Mouse (Mus musculus): ENCODE measurements around the gene Tagln3. TPM values are rescaled to one million over a fixed set of nuclear protein-coding genes. Genes with fewer than 3 reads are reported as not detected.

Gene Tagln3
- not detected for polyA plus RNA-seq (2017; shearing (Covaris generic))

DNA sequence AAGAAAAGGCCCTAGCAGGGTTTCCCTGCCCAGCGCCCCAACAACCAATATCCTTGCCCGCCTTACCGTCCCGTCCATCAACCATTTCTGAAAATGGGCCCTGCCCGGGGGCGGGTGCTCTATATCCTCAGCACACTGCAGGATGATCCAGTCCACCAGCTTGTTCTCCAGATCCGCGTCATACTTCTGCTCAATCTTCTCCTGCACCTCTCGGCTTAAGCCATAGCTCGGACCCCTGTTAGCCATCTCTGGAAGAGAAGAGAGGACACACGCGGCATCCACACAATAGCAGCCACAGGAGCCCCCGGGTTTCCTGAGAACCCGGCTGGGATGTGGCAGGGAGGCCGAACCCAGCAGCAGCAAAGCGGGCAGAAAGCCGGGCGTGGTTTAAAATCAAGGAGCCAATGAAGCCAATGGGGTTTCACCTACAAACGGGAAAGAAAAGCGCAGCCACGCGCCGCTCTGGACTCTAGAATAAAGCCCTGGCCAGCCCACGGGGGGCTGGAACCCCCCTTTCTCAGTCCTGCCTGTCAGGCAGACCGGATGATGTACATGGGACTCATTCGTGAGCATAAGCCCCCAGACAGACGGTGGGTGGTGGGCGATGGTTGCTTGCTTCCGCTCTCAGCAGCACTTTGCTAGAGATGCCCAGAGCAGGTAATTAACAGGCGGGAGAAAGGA is at the start of gene Tagln3:
TSS of gene Tagln3 (minus strand) at position 548 of the 681 bp plus-strand sequence.

DNA sequence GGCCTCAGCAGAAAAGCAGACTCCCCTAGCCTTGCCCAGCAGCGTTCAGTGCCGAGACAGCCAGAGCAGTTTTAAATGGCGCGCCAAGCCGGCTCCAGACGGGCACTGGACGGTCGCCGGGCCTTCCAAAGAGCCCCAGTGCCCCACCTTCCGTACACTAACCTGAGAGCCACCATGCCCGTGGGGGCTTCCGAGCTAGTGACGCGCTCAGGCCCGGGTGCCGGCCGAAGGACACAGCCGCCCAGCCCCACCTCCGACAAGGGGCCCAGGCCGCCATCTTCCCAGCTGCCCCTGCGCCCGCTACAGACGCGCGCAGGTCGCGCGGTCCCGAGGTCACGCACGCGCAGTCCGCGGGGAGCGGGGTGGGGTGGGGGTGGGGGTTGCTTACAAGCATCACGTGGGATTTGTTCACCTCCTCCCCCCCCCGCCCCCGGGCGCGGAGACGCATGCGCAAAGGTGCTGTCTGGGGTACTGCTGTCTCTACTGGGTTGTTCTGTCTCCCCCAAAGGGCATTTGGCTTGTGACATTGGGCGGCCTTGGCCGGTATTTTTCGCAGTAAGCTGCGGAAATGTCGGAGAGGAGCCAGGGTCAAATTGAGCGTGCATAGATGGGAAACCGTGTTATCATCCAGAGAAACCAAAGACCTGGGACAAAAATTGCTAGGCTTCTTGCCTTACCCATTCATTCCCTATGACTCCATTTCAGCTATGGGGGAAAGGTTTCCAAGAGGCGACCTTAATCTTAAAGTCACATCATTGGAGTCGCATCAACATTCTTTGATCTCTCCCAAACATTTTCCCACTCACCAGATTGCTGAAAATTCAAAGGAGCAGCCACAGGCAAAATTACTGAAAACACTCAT is 18.4 kb upstream of the Tagln3 start, which contains the start of gene Abhd10:
TSS of gene Abhd10 (minus strand) at position 341 of the 862 bp plus-strand sequence.

DNA sequence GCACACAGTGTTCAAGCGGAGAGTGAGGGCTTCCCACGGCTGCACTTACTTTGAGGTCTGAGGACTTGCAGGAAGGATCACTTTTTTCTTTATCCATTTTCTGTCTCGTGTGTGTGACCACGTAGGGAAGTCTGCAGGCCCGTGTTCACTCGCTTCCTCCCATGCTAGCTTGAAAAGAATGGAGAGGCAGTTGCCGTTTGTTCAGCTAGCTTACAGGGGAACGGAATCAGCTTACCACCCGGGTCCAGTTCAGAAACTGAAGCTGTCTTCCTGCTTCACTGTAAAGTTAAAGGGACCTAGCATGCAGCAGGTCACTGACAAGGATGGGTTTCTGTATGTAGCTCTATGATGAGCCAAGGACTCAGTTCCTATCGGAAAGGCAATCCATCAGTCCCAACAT is 30.9 kb downstream of the Tagln3 start, which contains the start of gene Tmprss7:
TSS of gene Tmprss7 (minus strand) at position 101 of the 400 bp plus-strand sequence.

Other genes starting within 250 kb of the Tagln3 start
- not detected for gene Gm609, start 231.6 kb downstream of the Tagln3 start, polyA plus RNA-seq (2017; shearing (Covaris generic))
- not detected for gene Gm17783, start 192.6 kb downstream of the Tagln3 start, polyA plus RNA-seq (2017; shearing (Covaris generic))
- gene Slc9c1, start 189.3 kb downstream of the Tagln3 start, polyA plus RNA-seq (2017; shearing (Covaris generic)), result not detected
- 0.15 TPM for gene Gcsam, start 114.2 kb downstream of the Tagln3 start, polyA plus RNA-seq (2017; shearing (Covaris generic))
- not detected for gene BC016579, start 70.5 kb downstream of the Tagln3 start, polyA plus RNA-seq (2017; shearing (Covaris generic))
- gene Tmprss7, start 30.9 kb downstream of the Tagln3 start, polyA plus RNA-seq (2017; shearing (Covaris generic)), result not detected
- gene Abhd10, start 18.3 kb upstream of the Tagln3 start, polyA plus RNA-seq (2017; shearing (Covaris generic)), result 32.6 TPM
- gene Phldb2, start 229.0 kb upstream of the Tagln3 start, polyA plus RNA-seq (2017; shearing (Covaris generic)), result not detected

Data from effector memory CD4-positive, alpha-beta T cell, adult 5 months (primary cell).